Mouse (Mus musculus) testis, adult 10 weeks (tissue): Measurements from ENCODE around the gene Slc36a4. TPM values are rescaled to one million over a fixed set of nuclear protein-coding genes. Genes with fewer than 3 reads are reported as not detected.

Source experiments
- polyA plus RNA-seq: library from polyadenylated mRNA; stranded (reverse); fragments of 350-450 nt; fragmentation: Illumina TruSeq; extraction: RNeasy Lipid Tissue Mini Kit (QIAGEN cat#74804); gene quantifications from one replicate; pipeline ENCODE4 v1.2.3, GENCODE M21; 2014; ENCODE audit warnings: low read depth, low replicate concordance

Slc36a4 gene
- 11.4 TPM for polyA plus RNA-seq

DNA sequence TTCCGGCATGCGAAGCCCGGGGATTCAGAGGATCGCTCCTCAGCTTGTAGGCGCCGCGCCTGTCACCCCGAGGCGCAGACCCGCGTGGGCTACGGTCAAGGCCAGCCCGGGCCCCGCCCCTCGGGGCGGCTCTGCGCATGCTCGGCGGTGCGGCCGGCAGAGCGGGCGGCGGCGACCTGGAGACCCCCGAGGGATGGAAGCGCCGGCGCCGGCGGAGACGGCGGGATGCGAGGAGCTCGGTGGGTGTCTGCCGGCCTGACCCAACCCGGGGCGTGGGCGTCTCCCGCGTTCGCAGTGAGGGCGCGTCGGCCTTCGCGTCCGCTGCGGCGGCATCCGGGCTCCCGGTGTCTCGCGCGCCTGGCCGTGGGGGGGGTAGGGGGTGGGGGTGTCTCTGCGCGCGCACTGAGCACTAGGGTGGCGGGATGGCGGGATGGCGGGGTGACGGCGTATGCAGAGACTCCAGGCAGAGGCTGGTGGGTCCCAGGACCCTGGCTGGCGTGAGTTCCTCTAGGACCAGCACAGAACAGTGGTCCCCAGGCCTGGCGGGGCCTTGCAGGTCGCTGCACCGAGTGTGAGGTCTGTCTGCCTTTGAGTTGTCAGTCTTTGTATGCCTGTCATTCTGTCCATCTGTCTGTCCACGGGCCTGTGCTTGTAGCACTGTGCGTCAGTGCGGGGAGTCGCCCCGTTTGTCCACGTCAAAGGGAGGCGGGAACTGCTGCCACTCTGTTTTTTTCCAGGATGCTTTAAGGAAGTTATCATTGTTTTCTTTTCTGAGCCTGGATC is at the start of gene Slc36a4:
Gene Slc36a4, plus strand, starts transcription at position 140 of the 783 bp plus-strand sequence.

Other genes with a start within 250 kb of the Slc36a4 start
- 5.4 TPM for gene Smco4, start 216.3 kb upstream of the Slc36a4 start, polyA plus RNA-seq
- 424 TPM for gene Deup1, start 81.8 kb upstream of the Slc36a4 start, polyA plus RNA-seq
- gene Mtnr1b, start 164.8 kb downstream of the Slc36a4 start, polyA plus RNA-seq = not detected